Mouse (Mus musculus): ENCODE results near the gene Polr2e.
"Not testable (repeated sequence)": the region's sequence is repeated elsewhere in the genome, so short reads cannot be mapped to it uniquely, and the experiment has no call there.

Gene Polr2e

GRCm38 (mm10) chr10:80052374-80052764, 12.8 kb upstream of the Polr2e start:
- DNase-seq (ENCODE audit: low read depth, low spot score): no peak
- H3K27me3 ChIP-seq (ENCODE audit: control insufficient read depth, insufficient read depth, low read length, poor library complexity, severe bottlenecking): no peaks in the 10 kb centered on the region
- H3K36me3 ChIP-seq (ENCODE audit: control insufficient read depth, insufficient read depth, low read length, poor library complexity, severe bottlenecking): peaks cover 3% of the 10 kb centered on the region; the same call in 1 of the 2 replicates

GRCm38 (mm10) chr10:80051618-80052373, 12.2 kb upstream of the Polr2e start:
- DNase-seq (ENCODE audit: low read depth, low spot score): peak; percentile 44
- Histone ChIP-seq H3K36me3 (ENCODE audit: control insufficient read depth, insufficient read depth, low read length, poor library complexity, severe bottlenecking) (no peaks in the 10 kb centered on the region; the same call in 1 of the 2 replicates), H3K27me3 (ENCODE audit: control insufficient read depth, insufficient read depth, low read length, poor library complexity, severe bottlenecking) (no peaks in the 10 kb centered on the region)

GRCm38 (mm10) chr10:80050885-80051617, 11.5 kb upstream of the Polr2e start:
- no peaks in the 10 kb centered on the region; the same call in 1 of the 2 replicates for H3K36me3 ChIP-seq (ENCODE audit: control insufficient read depth, insufficient read depth, low read length, poor library complexity, severe bottlenecking)
- no peak for DNase-seq (ENCODE audit: low read depth, low spot score)
- H3K27me3 ChIP-seq (ENCODE audit: control insufficient read depth, insufficient read depth, low read length, poor library complexity, severe bottlenecking): no peaks in the 10 kb centered on the region

GRCm38 (mm10) chr10:80050244-80050643, 10.6 kb upstream of the Polr2e start:
- Histone ChIP-seq H3K27me3 (ENCODE audit: control insufficient read depth, insufficient read depth, low read length, poor library complexity, severe bottlenecking) (no peaks in the 10 kb centered on the region), H3K36me3 (ENCODE audit: control insufficient read depth, insufficient read depth, low read length, poor library complexity, severe bottlenecking) (no peaks in the 10 kb centered on the region)
- DNase-seq (ENCODE audit: low read depth, low spot score): peak; percentile 35

- DNase-seq (ENCODE audit: low read depth, low spot score): no peak
- Histone ChIP-seq H3K36me3 (ENCODE audit: control insufficient read depth, insufficient read depth, low read length, poor library complexity, severe bottlenecking) (no peaks in the 10 kb centered on the region), H3K27me3 (ENCODE audit: control insufficient read depth, insufficient read depth, low read length, poor library complexity, severe bottlenecking) (no peaks in the 10 kb centered on the region)
Measured at GRCm38 (mm10) chr10:80048834-80049233, 9.2 kb upstream of the Polr2e start.

- no peak for DNase-seq (ENCODE audit: low read depth, low spot score)
- no peaks in the 10 kb centered on the region for H3K27me3 ChIP-seq (ENCODE audit: control insufficient read depth, insufficient read depth, low read length, poor library complexity, severe bottlenecking)
Measured at GRCm38 (mm10) chr10:80048396-80048795, 8.8 kb upstream of the Polr2e start.

GRCm38 (mm10) chr10:80047041-80047565, 7.5 kb upstream of the Polr2e start, which contains the start of gene Gpx4:
Gene Gpx4, plus strand, starts transcription at chr10:80047166.
- DNase-seq (ENCODE audit: low read depth, low spot score): no peak
- Histone ChIP-seq H3K36me3 (ENCODE audit: control insufficient read depth, insufficient read depth, low read length, poor library complexity, severe bottlenecking) (no peaks in the 10 kb centered on the region), H3K27me3 (ENCODE audit: control insufficient read depth, insufficient read depth, low read length, poor library complexity, severe bottlenecking) (no peaks in the 10 kb centered on the region)

More at GRCm38 (mm10) chr10:80048396-80048795, 8.8 kb upstream of the Polr2e start:
- H3K36me3 ChIP-seq (ENCODE audit: control insufficient read depth, insufficient read depth, low read length, poor library complexity, severe bottlenecking): no peaks in the 10 kb centered on the region

GRCm38 (mm10) chr10:80045766-80046165, 6.2 kb upstream of the Polr2e start:
- H3K27me3 ChIP-seq (ENCODE audit: control insufficient read depth, insufficient read depth, low read length, poor library complexity, severe bottlenecking): no peaks in the 10 kb centered on the region
- DNase-seq (ENCODE audit: low read depth, low spot score): no peak
- H3K36me3 ChIP-seq (ENCODE audit: control insufficient read depth, insufficient read depth, low read length, poor library complexity, severe bottlenecking): no peaks in the 10 kb centered on the region

- not testable (repeated sequence) for DNase-seq (ENCODE audit: low read depth, low spot score); H3K36me3 ChIP-seq (ENCODE audit: control insufficient read depth, insufficient read depth, low read length, poor library complexity, severe bottlenecking); H3K27me3 ChIP-seq (ENCODE audit: control insufficient read depth, insufficient read depth, low read length, poor library complexity, severe bottlenecking)
Measured at GRCm38 (mm10) chr10:80045364-80045763, 5.8 kb upstream of the Polr2e start.

- DNase-seq (ENCODE audit: low read depth, low spot score): no peak
- no peaks in the 10 kb centered on the region for H3K27me3 ChIP-seq (ENCODE audit: control insufficient read depth, insufficient read depth, low read length, poor library complexity, severe bottlenecking)
- no peaks in the 10 kb centered on the region for H3K36me3 ChIP-seq (ENCODE audit: control insufficient read depth, insufficient read depth, low read length, poor library complexity, severe bottlenecking)
Measured at GRCm38 (mm10) chr10:80044087-80044486, 4.5 kb upstream of the Polr2e start.

- H3K36me3 ChIP-seq (ENCODE audit: control insufficient read depth, insufficient read depth, low read length, poor library complexity, severe bottlenecking); DNase-seq (ENCODE audit: low read depth, low spot score); H3K27me3 ChIP-seq (ENCODE audit: control insufficient read depth, insufficient read depth, low read length, poor library complexity, severe bottlenecking): not testable (repeated sequence)
Measured at GRCm38 (mm10) chr10:80041409-80042060, 1.9 kb upstream of the Polr2e start.

GRCm38 (mm10) chr10:80036832-80037231, 2.8 kb downstream of the Polr2e start:
- no peak for DNase-seq (ENCODE audit: low read depth, low spot score)
- Histone ChIP-seq H3K36me3 (ENCODE audit: control insufficient read depth, insufficient read depth, low read length, poor library complexity, severe bottlenecking) (peaks cover 8% of the 10 kb centered on the region), H3K27me3 (ENCODE audit: control insufficient read depth, insufficient read depth, low read length, poor library complexity, severe bottlenecking) (no peaks in the 10 kb centered on the region)

- H3K27me3 ChIP-seq (ENCODE audit: control insufficient read depth, insufficient read depth, low read length, poor library complexity, severe bottlenecking): no peaks in the 10 kb centered on the region
- H3K36me3 ChIP-seq (ENCODE audit: control insufficient read depth, insufficient read depth, low read length, poor library complexity, severe bottlenecking): peaks cover 12% of the 10 kb centered on the region
- no peak for DNase-seq (ENCODE audit: low read depth, low spot score)
Measured at GRCm38 (mm10) chr10:80035686-80036085, 3.9 kb downstream of the Polr2e start.

- Histone ChIP-seq H3K27me3 (ENCODE audit: control insufficient read depth, insufficient read depth, low read length, poor library complexity, severe bottlenecking) (no peaks in the 10 kb centered on the region), H3K36me3 (ENCODE audit: control insufficient read depth, insufficient read depth, low read length, poor library complexity, severe bottlenecking) (peaks cover 17% of the 10 kb centered on the region)
- DNase-seq (ENCODE audit: low read depth, low spot score): no peak
Measured at GRCm38 (mm10) chr10:80035148-80035547, 4.4 kb downstream of the Polr2e start.

All from splenic B cell, adult 2 months (primary cell).